Mouse (Mus musculus) MEL (cell line): ENCODE data around the gene Mxra8.
A peak's percentile ranks its signal among the peaks of the same experiment; 100 is the strongest.

Source experiments
- CTCF ChIP-seq, 3 experiments: IDR thresholded peaks in 2 of 3; conservative IDR thresholded peaks in 1 of 3; 2 replicates each; pipeline ENCODE4 v1.5.1; 2011 to 2012; ENCODE audit warnings: low read length in 3 of 3, low read depth in 2 of 3, mild to moderate bottlenecking in 2 of 3, improper control_type of control experiment in 1 of 3, inconsistent platforms in 1 of 3, mixed read lengths in 1 of 3, moderate library complexity in 1 of 3; ENCODE audit not compliant: control insufficient read depth in 1 of 3, insufficient read depth in 1 of 3, poor library complexity in 1 of 3, severe bottlenecking in 1 of 3
- EP300 ChIP-seq, 2 experiments: IDR thresholded peaks; 2 replicates each; pipeline ENCODE4 v1.6.1; 2011; ENCODE audit warnings: improper control_type of control experiment in 2 of 2, low read length in 2 of 2, low read depth in 1 of 2, mild to moderate bottlenecking in 1 of 2
- ETS1 ChIP-seq: IDR thresholded peaks from 2 replicates; pipeline ENCODE4 v1.6.1; 2012; ENCODE audit warnings: low read depth, mild to moderate bottlenecking, inconsistent platforms, low read length, improper control_type of control experiment, moderate library complexity
- MAX ChIP-seq: IDR thresholded peaks from 2 replicates; pipeline ENCODE4 v1.6.1; 2011; ENCODE audit warnings: low read length, improper control_type of control experiment
- MEF2A ChIP-seq: IDR thresholded peaks from 2 replicates; pipeline ENCODE4 v1.6.1; 2014; ENCODE audit warnings: low read depth, mild to moderate bottlenecking, inconsistent platforms, low read length, improper control_type of control experiment; ENCODE audit not compliant: poor library complexity, insufficient replicate concordance, severe bottlenecking; ENCODE audit errors: extremely low read depth
- POLR2A ChIP-seq, 2 experiments: IDR thresholded peaks; 2 replicates each; pipeline ENCODE4 v1.6.1; 2011 to 2012; ENCODE audit warnings: low read length in 2 of 2, mild to moderate bottlenecking in 2 of 2, control low read depth in 1 of 2, improper control_type of control experiment in 1 of 2, low read depth in 1 of 2, moderate library complexity in 1 of 2; ENCODE audit not compliant: control insufficient read depth in 1 of 2, insufficient read depth in 1 of 2, poor library complexity in 1 of 2
- POLR2AphosphoS5 ChIP-seq: IDR thresholded peaks from 2 replicates; pipeline ENCODE4 v1.6.1; 2012; ENCODE audit warnings: low read depth, borderline replicate concordance, mild to moderate bottlenecking, inconsistent platforms, low read length, moderate library complexity, mixed read lengths
- SIN3A ChIP-seq: IDR thresholded peaks from 2 replicates; pipeline ENCODE4 v1.6.1; 2012; ENCODE audit warnings: low read length, improper control_type of control experiment, inconsistent platforms
- SMC3 ChIP-seq: IDR thresholded peaks from 2 replicates; pipeline ENCODE4 v1.6.1; 2011; ENCODE audit warnings: low read depth, low read length, improper control_type of control experiment
- TAL1 ChIP-seq: IDR thresholded peaks from 2 replicates; pipeline ENCODE4 v1.6.1; 2012; ENCODE audit warnings: mild to moderate bottlenecking, inconsistent platforms, low read length, moderate library complexity, mixed read lengths
- UBTF ChIP-seq: IDR thresholded peaks from 2 replicates; pipeline ENCODE4 v1.6.1; 2012; ENCODE audit warnings: low read depth, mild to moderate bottlenecking, inconsistent platforms, low read length, improper control_type of control experiment, moderate library complexity, borderline replicate concordance; ENCODE audit not compliant: insufficient read depth
- ZKSCAN1 ChIP-seq: IDR thresholded peaks from 2 replicates; pipeline ENCODE4 v1.6.1; 2012; ENCODE audit warnings: low read depth, mild to moderate bottlenecking, inconsistent platforms, low read length, improper control_type of control experiment, moderate library complexity
- ZMIZ1 ChIP-seq: IDR thresholded peaks from 2 replicates; pipeline ENCODE4 v1.6.1; 2012; ENCODE audit warnings: low read depth, mild to moderate bottlenecking, inconsistent platforms, low read length, improper control_type of control experiment, moderate library complexity
- ZNF384 ChIP-seq: IDR thresholded peaks from 2 replicates; pipeline ENCODE4 v1.6.1; 2012; ENCODE audit warnings: low read depth, mild to moderate bottlenecking, inconsistent platforms, low read length, improper control_type of control experiment

GRCm38 (mm10) chr4:155869317-155870033 lies 30.0 kb downstream of the Mxra8 start, which contains the start of the genes Cptp and Ints11:
- TF ChIP-seq MEF2A (no peak), SMC3 (no peak), UBTF (no peak), TAL1 (no peak), CTCF (IDR thresholded peaks at IDR 0.05 in 2 of 3, conservative IDR thresholded peaks at IDR 0.05 in 1 of 3; ENCODE audit: control insufficient read depth in 1 of 3, insufficient read depth in 1 of 3, low read depth in 2 of 3, low read length in 3 of 3, poor library complexity in 1 of 3, severe bottlenecking in 1 of 3) (no peak), MAX (no peak; the same call in 1 of the 2 replicates), ETS1 (no peak), ZMIZ1 (peak; percentile 66; the same call in 1 of the 2 replicates), POLR2A (IDR thresholded peaks at IDR 0.05; ENCODE audit: control insufficient read depth in 1 of 2, insufficient read depth in 1 of 2, low read depth in 1 of 2, low read length in 2 of 2, poor library complexity in 1 of 2) (peak; percentile 96 to 97), EP300 (IDR thresholded peaks at IDR 0.05; ENCODE audit: low read depth in 1 of 2, low read length in 2 of 2) (no peak), SIN3A (peak; percentile 52; the same call in 1 of the 2 replicates), POLR2AphosphoS5 (no peak), ZNF384 (no peak), ZKSCAN1 (no peak)
